Mouse (Mus musculus) spleen, adult 2 months (tissue): ENCODE results near the gene 4933411K16Rik. TPM values are rescaled to one million over a fixed set of nuclear protein-coding genes. Genes with fewer than 3 reads are reported as not detected.
"Not testable (repeated sequence)": the region's sequence is repeated elsewhere in the genome, so short reads cannot be mapped to it uniquely, and the experiment has no call there.

ENCODE experiments used
- DNase-seq, 2 experiments: peaks; one replicate each; pipeline versions ENCODE4 v3.0.0 to v3.0.0-alpha.2; 2012 to 2021; ENCODE audit warnings: low spot score in 2 of 2, low read depth in 1 of 2
- H3K27ac ChIP-seq: fragments of 200-500 bp; 2 replicates; pipeline ENCODE4 v1.5.1; 2012; ENCODE audit warnings: low read length, inconsistent platforms; ENCODE audit not compliant: insufficient read depth
- H3K27me3 ChIP-seq: fragments of 200-500 bp; 2 replicates; pipeline ENCODE4 v1.6.1; 2012; ENCODE audit warnings: mild to moderate bottlenecking, moderate library complexity, low read length, inconsistent platforms; ENCODE audit not compliant: control insufficient read depth, insufficient read depth
- H3K36me3 ChIP-seq: fragments of 200-500 bp; 2 replicates; pipeline ENCODE4 v1.6.1; 2012; ENCODE audit warnings: mild to moderate bottlenecking, low read length, inconsistent platforms; ENCODE audit not compliant: control insufficient read depth, insufficient read depth
- H3K4me1 ChIP-seq: fragments of 200-500 bp; 2 replicates; pipeline ENCODE4 v1.6.1; 2011; ENCODE audit warnings: inconsistent platforms; ENCODE audit not compliant: control insufficient read depth, insufficient read depth, insufficient read length
- H3K4me3 ChIP-seq: fragments of 200-500 bp; 2 replicates; pipeline ENCODE4 v1.5.1; 2011; ENCODE audit warnings: mild to moderate bottlenecking, inconsistent platforms; ENCODE audit not compliant: insufficient read depth, insufficient read length; ENCODE audit errors: extremely low read depth
- CTCF ChIP-seq: fragments of 200-500 bp; IDR thresholded peaks from 2 replicates; pipeline ENCODE4 v1.5.1; 2011; ENCODE audit warnings: mild to moderate bottlenecking, inconsistent platforms; ENCODE audit not compliant: insufficient read depth, insufficient read length, insufficient replicate concordance; ENCODE audit errors: extremely low read depth
- POLR2A ChIP-seq: fragments of 200-500 bp; IDR thresholded peaks from 2 replicates; pipeline ENCODE4 v1.6.1; 2011; ENCODE audit warnings: low read depth, low read length, inconsistent platforms
- WGBS: fragments of 180-500 bp; shearing (Covaris S2); methylation state at CpG from one replicate; pipeline ENCODE4 v1.1.7; 2018; 5-methylcytosine and 5-hydroxymethylcytosine counted together
- polyA plus RNA-seq: library from polyadenylated mRNA; depleted of rRNA; stranded (reverse); fragments of >200 nt; gene quantifications from 2 replicates; pipeline ENCODE4 v1.2.3, GENCODE M21; 2012

Gene 4933411K16Rik
- polyA plus RNA-seq, 1 experiment: 0.11 TPM

DNA sequence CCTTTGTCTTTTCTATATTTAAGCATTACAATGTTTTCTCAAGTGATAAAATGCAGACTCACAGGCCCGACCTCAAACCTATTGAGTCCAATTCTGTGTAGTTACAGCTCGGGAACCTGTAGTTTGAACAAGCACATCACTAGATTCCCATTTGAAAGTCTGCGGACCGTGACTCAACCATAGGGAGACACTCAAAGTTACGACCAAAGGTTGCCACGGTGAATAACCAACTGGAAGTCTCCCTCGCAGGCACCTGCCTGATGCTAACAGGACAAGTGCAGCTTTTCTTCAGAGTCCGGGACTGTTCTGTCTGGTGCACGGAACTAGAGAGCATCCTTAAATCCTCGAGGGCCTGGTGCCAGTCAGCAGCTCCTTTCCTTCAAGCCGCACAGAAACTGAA lies 28.4 kb downstream of the 4933411K16Rik start:
- Histone ChIP-seq H3K36me3 (no peaks in the 10 kb centered on the region), H3K4me3 (no peak overlapping the region), H3K27me3 (no peaks in the 10 kb centered on the region), H3K27ac (no peak overlapping the region), H3K4me1 (no peaks in the 10 kb centered on the region)
- DNase-seq: no peak
- TF ChIP-seq POLR2A (no peak), CTCF (no peak)
- 88% methylated on average over 11 of the region's 11 CpGs for WGBS

DNA sequence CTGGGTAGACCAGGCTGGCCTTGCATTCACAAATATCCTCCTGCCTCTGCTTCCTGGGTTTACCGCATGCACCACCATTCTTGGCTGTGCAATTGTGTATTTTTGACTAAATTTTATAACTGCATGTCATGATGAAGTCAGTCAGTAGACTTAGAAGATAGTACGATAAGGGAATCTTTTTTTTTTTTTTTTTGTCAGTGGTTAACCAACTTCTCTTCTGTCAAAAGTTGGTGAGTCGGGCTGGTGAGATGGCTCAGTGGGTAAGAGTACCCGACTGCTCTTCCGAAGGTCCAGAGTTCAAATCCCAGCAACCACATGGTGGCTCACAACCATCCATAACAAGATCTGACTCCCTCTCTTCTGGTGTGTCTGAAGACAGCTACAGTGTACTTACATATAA lies 29.6 kb downstream of the 4933411K16Rik start:
- not testable (repeated sequence) for H3K27me3 ChIP-seq, H3K36me3 ChIP-seq, H3K4me3 ChIP-seq, H3K27ac ChIP-seq, DNase-seq, H3K4me1 ChIP-seq
- 67% methylated on average over 5 of the region's 5 CpGs for WGBS

DNA sequence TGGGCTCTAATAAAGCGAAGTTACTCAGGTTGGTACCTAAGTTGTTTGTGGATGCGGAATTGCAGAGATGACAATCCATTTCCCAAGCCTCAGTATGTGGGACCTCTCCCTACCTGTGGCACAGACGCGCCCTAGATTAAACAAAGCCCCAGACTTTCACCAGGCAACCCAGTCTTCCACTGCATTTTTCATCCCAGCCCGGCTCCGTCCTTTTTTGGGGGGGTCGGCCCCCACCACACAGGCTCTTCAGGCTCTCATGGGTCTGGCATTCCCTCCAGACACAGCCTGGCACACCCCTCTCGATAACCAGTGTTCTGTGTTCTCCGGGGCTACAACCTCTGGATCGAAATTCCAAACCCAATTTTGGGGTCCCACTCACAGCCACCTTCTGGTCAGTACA lies 33.6 kb downstream of the 4933411K16Rik start:
- TF ChIP-seq POLR2A (no peak), CTCF (no peak)

DNA sequence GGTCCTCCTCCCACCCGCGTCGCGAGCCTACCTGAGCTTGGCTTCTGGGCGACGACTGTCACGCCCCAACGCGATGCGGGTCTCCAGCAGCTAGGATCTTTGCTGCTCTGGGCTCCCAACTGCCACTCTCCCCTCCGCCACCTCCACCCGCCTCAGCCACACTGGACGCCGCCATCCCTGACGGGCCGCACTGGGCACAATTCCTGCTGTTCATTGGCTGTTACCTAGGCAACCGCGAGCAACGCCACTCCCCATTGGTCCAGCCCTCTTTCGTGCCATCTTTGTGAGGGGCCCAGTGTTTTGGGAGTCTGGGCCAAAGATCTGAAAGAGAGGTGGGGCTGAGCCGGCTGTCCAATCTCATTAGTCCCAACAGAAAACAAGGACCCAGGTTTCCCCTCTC lies 34.1 kb downstream of the 4933411K16Rik start, which contains the start of gene Morn4:
Gene Morn4 (minus strand): TSS at position 192 of the 400 bp plus-strand sequence.
- DNase-seq: peak in 1 of 2 experiments; percentile 26
- TF ChIP-seq CTCF (no peak), POLR2A (no peak)
- H3K4me1 ChIP-seq: peaks cover 10% of the 10 kb centered on the region

More for the DNA sequence above, 33.6 kb downstream of the 4933411K16Rik start:
- no peak for DNase-seq
- Histone ChIP-seq H3K27me3 (peaks cover 7% of the 10 kb centered on the region; the same call in 1 of the 2 replicates), H3K27ac (no peak overlapping the region), H3K4me1 (peaks cover 10% of the 10 kb centered on the region), H3K4me3 (no peak overlapping the region), H3K36me3 (no peaks in the 10 kb centered on the region)
- 23% methylated on average over 10 of the region's 10 CpGs for WGBS

DNA sequence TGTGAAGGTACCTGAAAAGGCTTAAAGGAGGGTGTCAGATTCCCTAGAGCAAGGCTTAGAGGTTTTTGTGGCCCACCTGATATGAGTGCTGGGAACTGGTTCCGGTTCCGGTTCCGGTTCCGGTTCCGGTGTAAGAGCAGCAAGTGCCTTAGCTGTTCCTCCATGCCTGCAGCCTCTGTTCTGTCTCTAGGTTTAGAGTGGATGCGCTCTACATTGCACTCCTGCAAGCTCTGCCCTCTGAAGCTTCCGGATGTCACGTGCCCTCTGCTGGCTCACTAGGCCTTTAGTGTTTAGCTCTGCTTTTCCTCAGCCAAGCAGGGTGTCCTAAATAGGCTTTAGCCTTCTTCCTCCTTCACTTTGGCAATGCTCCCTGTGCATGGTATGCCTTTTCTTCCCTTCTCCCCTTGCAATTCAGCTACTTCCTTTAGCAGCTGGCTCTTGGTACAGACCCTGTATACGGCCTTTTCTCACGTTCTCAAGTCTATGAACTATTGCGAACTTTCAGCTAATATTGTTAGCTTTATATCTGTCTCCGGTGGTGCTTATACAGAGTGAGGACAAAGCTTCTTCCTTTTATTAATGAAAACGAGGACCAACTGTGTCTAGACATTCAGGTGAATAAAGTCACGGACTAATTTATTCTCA lies 37.2 kb downstream of the 4933411K16Rik start:
- H3K4me3 ChIP-seq: no peak overlapping the region; the same call in 1 of the 2 replicates
- H3K36me3 ChIP-seq: no peaks in the 10 kb centered on the region
- WGBS: 5% methylated on average over 14 of the region's 14 CpGs
- peak; percentile 67 to 72 for DNase-seq
- H3K27ac ChIP-seq: peak overlapping the region; percentile 75
- TF ChIP-seq CTCF (no peak), POLR2A (peak; percentile 37; the same call in 1 of the 2 replicates)
- peaks cover 10% of the 10 kb centered on the region for H3K4me1 ChIP-seq
- H3K27me3 ChIP-seq: peaks cover 7% of the 10 kb centered on the region; the same call in 1 of the 2 replicates

More for the DNA sequence above, 34.1 kb downstream of the 4933411K16Rik start, which contains the start of gene Morn4:
- H3K27ac ChIP-seq: no peak within 1 kb of the TSS
- peak within 1 kb of the TSS; percentile 33 for H3K4me3 ChIP-seq
- H3K27me3 ChIP-seq: peaks cover 7% of the 10 kb centered on the region; the same call in 1 of the 2 replicates
- no peaks in the 10 kb centered on the region for H3K36me3 ChIP-seq
- WGBS: 8% methylated on average over 21 of the region's 21 CpGs

DNA sequence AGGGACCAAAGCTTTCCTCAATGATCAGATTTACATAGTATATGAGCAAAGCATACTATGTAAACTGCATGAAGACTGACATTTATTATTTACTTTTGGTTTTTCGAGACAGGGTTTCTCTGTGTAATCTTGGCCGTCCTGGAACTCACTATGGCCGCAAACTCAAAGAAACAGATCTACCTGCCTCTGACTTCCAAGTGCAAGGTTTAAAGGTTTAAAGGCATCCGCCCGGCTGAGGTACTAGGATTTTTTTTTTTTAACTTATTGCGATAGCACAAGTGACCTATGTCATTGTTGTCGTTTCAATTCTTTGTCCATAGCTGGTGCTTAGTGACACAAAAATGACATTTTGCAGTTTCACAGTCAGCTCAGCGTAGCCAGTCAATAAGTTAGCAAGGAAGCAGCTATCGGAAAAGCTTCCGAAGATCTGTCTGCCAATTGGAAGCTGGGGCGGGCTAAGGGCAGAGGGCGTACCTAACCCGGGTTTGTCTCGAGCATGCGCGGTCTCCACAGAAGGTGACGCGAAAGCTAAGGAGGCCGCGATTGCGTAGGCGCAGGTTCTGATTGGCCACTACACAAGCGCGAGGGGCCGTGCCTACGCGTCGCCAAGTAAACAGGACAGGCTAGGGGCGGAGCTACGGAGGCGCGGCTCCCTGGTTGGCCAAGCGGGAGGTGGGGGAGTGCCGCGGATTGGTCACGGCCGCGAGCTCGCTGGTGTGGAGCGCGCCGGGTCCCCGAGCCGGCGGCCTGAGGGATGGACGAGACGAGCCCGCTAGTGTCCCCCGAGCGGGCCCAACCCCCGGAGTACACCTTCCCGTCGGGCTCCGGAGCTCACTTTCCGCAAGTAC lies 37.9 kb downstream of the 4933411K16Rik start, which contains the start of gene Pi4k2a:
Gene Pi4k2a (plus strand): TSS at position 723 of the 848 bp plus-strand sequence.
- Histone ChIP-seq H3K36me3 (no peaks in the 10 kb centered on the region), H3K4me3 (peak within 1 kb of the TSS; percentile 74), H3K27me3 (peaks cover 7% of the 10 kb centered on the region; the same call in 1 of the 2 replicates), H3K4me1 (peaks cover 10% of the 10 kb centered on the region), H3K27ac (peak within 1 kb of the TSS; percentile 84)
- WGBS: under 1% methylated on average over 55 of the region's 55 CpGs
- TF ChIP-seq CTCF (no peak), POLR2A (peak; percentile 32)
- DNase-seq: peak; percentile 99
